Comparison of ENCODE assay signal across 1 mouse cellular context in the genomic region with DNA sequence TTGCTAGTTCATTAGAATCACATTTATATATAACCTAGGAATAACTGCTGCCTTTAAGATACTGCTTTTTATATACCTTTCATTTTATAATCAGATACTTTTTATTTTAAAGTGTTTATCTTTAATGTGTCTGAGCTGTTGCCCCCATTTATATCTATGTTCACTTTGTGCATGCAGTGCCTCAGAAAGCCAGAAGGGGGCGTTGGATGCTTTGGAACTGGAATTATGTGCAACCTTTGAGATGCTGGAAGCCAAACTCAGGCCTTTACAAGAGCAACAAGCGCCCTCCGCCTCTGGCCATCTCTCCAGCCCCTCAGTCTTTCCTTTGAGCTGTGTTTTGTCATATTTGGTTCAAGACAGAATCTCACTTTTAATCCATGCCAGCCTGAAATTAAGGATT.
TF ChIP-seq lines count a peak whose summit lies in the region.

No protein-coding gene starts in this region.

TF ChIP-seq in MEL, 35 proteins besides CTCF, POLR2A, EP300 and RAD21:
- no peak for TF ChIP-seq MEF2A (IDR thresholded peaks at IDR 0.05; ENCODE audit: extremely low read depth, insufficient replicate concordance, low read depth, low read length, poor library complexity, severe bottlenecking)
- TF ChIP-seq ZKSCAN1 (IDR thresholded peaks at IDR 0.05; ENCODE audit: low read depth, low read length), result no peak
- peak; percentile 21; the same call in 1 of the 2 replicates for TF ChIP-seq SMC3 (IDR thresholded peaks at IDR 0.05; ENCODE audit: low read depth, low read length)
TF ChIP-seq in MEL: peak in this region for 1.
